Mouse (Mus musculus): ENCODE results near the gene Acsl6. TPM values are rescaled to one million over a fixed set of nuclear protein-coding genes. Genes with fewer than 3 reads are reported as not detected.
"Not testable (repeated sequence)": the region's sequence is repeated elsewhere in the genome, so short reads cannot be mapped to it uniquely, and the experiment has no call there.

The Acsl6 gene
- polyA plus RNA-seq, 1 experiment from 2014 or later, result 1.1 TPM

DNA sequence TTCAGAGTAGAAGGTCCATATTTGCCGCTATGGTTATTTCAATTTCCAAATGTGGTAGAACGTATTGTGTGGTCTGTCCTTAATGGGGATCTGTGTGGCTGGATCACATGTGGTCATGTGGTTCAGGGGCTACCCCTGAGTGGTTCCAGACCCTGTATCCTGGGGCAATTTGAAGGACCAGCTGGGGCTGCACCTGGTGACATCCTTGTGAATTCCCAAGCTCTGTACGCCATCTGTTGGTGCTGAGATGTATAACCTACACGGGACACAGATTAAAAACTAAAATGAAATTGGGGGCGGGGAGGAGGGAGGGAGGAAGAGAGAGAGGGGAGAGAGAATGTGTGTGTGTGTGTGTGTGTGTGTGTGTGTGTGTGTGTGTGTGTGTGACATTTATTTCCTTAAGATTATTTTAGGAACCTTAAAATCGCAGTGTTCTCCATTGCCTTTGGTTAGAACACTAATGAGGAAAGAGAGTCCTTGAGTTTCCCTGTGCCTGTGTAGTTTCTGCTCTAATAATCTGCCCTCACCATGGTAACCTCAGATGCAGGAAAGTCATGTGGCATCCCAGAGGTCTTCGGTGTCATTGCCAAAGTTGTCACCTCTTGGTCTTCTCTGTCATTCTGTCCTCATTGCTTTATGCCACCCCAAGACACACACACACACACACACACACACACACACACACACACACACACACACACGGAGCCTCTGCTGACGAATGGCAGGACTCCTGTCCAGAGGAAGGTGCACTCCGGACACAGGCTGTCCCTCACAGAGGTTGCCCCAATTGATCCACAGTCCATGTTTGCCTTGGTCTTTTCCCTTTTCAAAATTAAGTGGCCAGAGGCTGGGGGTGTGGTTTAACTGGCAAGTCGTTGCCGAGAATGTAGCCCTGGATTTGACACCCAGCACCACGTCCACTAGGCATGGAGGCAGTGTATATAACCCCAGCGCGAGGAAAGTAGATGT lies 51.3 kb downstream of the Acsl6 start:
- Histone ChIP-seq H3K4me3 (no peak overlapping the region), H3K36me3 (no peaks in the 10 kb centered on the region), H3K4me1 (peaks cover 4% of the 10 kb centered on the region; the same call in 1 of the 2 replicates), H3K27ac (no peak overlapping the region), H3K9me3 (no peaks in the 10 kb centered on the region), H3K27me3 (ENCODE audit: insufficient read depth, poor library complexity, severe bottlenecking) (no peaks in the 10 kb centered on the region)
- WGBS, result 47% methylated on average over 15 of the region's 15 CpGs
- no peak for DNase-seq (ENCODE audit: low spot score)

DNA sequence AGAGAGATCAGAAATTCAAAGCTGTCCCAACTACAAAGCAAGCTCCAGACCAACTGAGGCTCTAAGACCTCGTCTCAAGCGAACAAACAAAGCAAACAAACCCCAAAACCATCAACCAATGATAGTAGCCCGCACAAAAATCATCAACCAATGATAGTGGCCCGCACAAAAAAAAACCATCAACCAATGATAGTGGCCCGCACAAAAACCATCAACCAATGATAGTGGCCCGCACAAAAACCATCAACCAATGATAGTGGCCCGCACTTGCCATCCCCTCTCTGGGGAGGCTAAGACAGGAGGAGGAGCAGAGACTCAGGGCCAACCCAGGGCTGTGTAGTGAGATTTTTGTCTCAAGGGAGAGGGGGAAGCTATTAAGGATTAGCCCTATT lies 52.0 kb downstream of the Acsl6 start:
- H3K4me1 ChIP-seq, result peaks cover 4% of the 10 kb centered on the region; the same call in 1 of the 2 replicates
- no peak overlapping the region for H3K27ac ChIP-seq
- H3K9me3 ChIP-seq, result no peaks in the 10 kb centered on the region
- no peaks in the 10 kb centered on the region for H3K27me3 ChIP-seq (ENCODE audit: insufficient read depth, poor library complexity, severe bottlenecking)
- 55% methylated on average over 7 of the region's 7 CpGs for WGBS
- H3K4me3 ChIP-seq, result no peak overlapping the region
- DNase-seq (ENCODE audit: low spot score), result no peak
- no peaks in the 10 kb centered on the region for H3K36me3 ChIP-seq

DNA sequence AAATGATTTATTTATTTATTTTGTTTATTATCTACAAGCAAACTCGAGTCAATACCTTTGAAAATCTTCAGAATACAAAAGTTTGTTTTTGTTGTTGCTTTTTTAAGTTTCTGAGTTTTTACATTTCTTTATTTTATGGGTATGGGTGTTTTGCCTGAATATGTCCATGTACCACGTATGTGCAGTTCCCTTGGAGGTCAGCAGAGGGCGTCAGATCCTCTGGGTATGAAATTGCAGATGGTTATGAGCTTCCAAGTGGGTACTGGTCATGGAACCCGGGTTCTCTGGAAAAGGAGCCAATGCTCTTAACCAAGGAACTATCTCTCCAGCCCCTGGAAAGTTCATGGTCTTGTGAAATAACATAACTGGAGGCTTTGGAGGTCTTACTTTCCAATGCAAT lies 53.1 kb downstream of the Acsl6 start:
- 49% methylated on average over 4 of the region's 4 CpGs for WGBS
- Histone ChIP-seq H3K4me3 (no peak overlapping the region), H3K27ac (no peak overlapping the region), H3K36me3 (no peaks in the 10 kb centered on the region), H3K27me3 (ENCODE audit: insufficient read depth, poor library complexity, severe bottlenecking) (no peaks in the 10 kb centered on the region), H3K9me3 (no peaks in the 10 kb centered on the region), H3K4me1 (peaks cover 4% of the 10 kb centered on the region; the same call in 1 of the 2 replicates)
- no peak for DNase-seq (ENCODE audit: low spot score)

DNA sequence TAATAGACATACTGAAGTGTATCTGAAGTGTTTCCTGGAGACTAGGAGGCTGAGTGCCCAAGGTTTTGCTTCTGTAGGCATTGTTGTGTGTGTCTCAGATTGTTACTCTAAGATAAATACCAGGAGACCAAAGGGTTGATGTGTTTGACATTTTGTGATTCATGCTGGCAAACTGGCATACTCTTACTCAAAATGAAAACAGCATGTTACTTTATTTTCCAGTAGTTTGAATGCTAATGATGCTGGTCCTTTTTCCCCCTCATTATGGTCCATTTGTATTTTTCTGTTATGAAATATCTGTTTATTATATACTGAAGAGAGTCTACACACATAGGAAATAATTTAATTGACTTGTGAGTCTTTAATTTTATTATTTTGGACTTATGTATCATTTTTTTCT lies 69.0 kb downstream of the Acsl6 start:
- DNase-seq (ENCODE audit: low spot score), result no peak
- no peaks in the 10 kb centered on the region for H3K4me1 ChIP-seq
- H3K9me3 ChIP-seq, result no peaks in the 10 kb centered on the region
- no peaks in the 10 kb centered on the region for H3K27me3 ChIP-seq (ENCODE audit: insufficient read depth, poor library complexity, severe bottlenecking)
- no peak overlapping the region for H3K27ac ChIP-seq
- no peak overlapping the region for H3K4me3 ChIP-seq
- no peaks in the 10 kb centered on the region for H3K36me3 ChIP-seq

DNA sequence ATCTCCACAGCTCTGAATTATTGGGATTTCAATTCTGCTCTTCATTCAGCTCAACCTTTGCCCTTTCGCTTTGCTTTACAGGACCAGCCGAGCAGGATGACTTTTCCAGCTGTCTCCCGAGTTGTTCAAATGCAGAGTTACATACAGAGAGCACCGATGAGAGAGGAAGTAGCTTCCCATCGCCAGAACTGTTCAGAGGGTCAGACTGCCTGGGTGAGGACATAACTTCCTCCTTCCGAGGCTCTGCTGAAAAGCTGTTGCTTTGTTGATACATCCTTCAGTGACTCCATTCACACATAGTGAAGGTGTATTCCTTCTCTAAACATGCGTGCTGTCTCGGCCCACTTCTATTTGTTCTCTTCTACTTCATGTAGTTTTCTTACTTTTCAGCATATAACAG lies 86.8 kb downstream of the Acsl6 start:
- Histone ChIP-seq H3K27me3 (ENCODE audit: insufficient read depth, poor library complexity, severe bottlenecking) (no peaks in the 10 kb centered on the region), H3K4me1 (no peaks in the 10 kb centered on the region), H3K4me3 (no peak overlapping the region), H3K36me3 (no peaks in the 10 kb centered on the region), H3K9me3 (no peaks in the 10 kb centered on the region), H3K27ac (no peak overlapping the region)
- DNase-seq (ENCODE audit: low spot score), result no peak
- WGBS, result 72% methylated on average over 8 of the region's 8 CpGs

DNA sequence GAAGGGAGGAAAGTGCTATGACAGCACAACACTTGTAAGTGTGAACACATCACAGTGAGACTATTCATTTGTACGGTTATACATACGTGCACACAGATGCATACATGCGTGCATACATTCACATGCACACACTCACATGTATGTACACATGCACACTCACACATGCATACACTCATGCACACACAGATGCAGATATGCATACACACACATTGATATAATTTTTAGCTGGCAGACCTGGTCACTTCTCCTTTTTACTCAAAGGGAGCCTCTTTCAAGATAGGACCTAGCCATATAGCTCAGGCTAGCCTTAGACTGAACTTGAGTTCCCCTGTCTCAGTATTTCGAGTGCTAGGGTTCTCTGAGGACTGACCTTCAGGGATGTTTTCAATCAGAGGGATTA lies 87.7 kb downstream of the Acsl6 start:
- WGBS, result 84% methylated on average over 4 of the region's 4 CpGs
- no peak for DNase-seq (ENCODE audit: low spot score)
- H3K9me3 ChIP-seq, result no peaks in the 10 kb centered on the region
- no peaks in the 10 kb centered on the region for H3K4me1 ChIP-seq
- H3K27me3 ChIP-seq (ENCODE audit: insufficient read depth, poor library complexity, severe bottlenecking), result no peaks in the 10 kb centered on the region
- H3K27ac ChIP-seq, result no peak overlapping the region
- no peaks in the 10 kb centered on the region for H3K36me3 ChIP-seq
- H3K4me3 ChIP-seq, result no peak overlapping the region

DNA sequence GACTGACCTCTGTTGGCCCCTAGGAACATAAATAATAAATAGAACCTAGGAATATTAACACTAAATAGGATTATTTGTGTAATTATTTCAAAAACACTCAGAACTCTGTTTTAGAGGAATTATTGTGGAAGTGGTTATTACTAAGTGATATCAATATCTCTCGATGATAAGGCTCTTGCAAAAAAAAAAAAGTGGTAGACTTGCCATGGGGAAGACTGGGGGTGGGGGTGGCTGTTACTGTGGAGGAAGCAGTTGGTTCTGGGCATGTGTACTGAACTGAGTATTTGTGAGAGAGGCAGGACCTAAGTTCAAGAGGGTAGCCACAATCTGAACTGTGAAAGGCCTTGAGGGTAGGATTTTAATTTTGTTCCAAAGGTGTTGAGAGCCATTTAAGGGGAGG lies 93.1 kb downstream of the Acsl6 start:
- DNase-seq (ENCODE audit: low spot score), result no peak
- no peaks in the 10 kb centered on the region for H3K27me3 ChIP-seq (ENCODE audit: insufficient read depth, poor library complexity, severe bottlenecking)
- no peaks in the 10 kb centered on the region for H3K4me1 ChIP-seq
- no peaks in the 10 kb centered on the region for H3K9me3 ChIP-seq
- H3K36me3 ChIP-seq, result no peaks in the 10 kb centered on the region
- 72% methylated on average over 1 of the region's 1 CpGs for WGBS
- H3K4me3 ChIP-seq, result no peak overlapping the region
- H3K27ac ChIP-seq, result no peak overlapping the region

DNA sequence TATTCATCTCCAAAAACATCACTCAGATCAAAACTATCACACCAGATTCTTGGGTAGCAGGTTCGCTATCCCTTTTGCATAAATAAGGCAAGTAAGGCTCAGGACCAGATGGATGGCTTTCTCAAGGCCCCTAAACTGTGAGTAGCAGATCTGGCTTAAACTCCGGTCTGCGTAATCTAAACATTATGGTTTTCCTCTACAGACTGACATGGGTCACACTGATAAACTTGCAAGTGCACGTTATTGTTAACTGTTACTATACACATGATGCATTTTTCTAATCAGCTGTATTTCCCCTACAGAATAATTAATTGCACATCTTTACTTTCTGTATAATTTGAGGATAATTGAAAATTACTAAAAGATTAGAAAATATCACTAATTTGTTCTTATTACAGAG lies 94.5 kb downstream of the Acsl6 start:
- Histone ChIP-seq H3K36me3 (no peaks in the 10 kb centered on the region), H3K4me1 (no peaks in the 10 kb centered on the region), H3K9me3 (no peaks in the 10 kb centered on the region), H3K4me3 (no peak overlapping the region), H3K27me3 (ENCODE audit: insufficient read depth, poor library complexity, severe bottlenecking) (no peaks in the 10 kb centered on the region), H3K27ac (no peak overlapping the region)
- DNase-seq (ENCODE audit: low spot score), result no peak
- WGBS, result 69% methylated on average over 4 of the region's 4 CpGs

DNA sequence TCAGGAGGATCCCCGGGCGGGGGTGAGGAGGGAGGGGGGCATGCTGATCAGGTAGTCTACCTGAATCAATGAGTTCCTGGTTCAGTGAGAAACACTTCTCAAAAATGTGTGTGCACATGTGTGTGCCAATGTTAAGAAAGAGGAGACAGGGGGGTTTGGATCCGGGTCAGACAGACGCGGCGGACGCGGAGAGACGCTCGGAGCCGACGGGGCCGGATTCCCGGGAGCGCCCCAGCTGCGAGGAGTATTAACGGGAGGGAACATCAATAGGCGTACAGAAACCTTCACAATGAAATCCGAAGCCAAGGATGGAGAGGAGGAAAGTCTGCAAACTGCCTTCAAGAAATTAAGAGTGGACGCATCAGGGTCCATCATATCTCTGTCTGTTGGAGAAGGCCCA lies 97.2 kb downstream of the Acsl6 start:
- not testable (repeated sequence) for H3K4me1 ChIP-seq; DNase-seq (ENCODE audit: low spot score); H3K36me3 ChIP-seq; H3K27me3 ChIP-seq (ENCODE audit: insufficient read depth, poor library complexity, severe bottlenecking); H3K4me3 ChIP-seq; H3K27ac ChIP-seq; H3K9me3 ChIP-seq
- 90% methylated on average over 20 of the region's 20 CpGs for WGBS

DNA sequence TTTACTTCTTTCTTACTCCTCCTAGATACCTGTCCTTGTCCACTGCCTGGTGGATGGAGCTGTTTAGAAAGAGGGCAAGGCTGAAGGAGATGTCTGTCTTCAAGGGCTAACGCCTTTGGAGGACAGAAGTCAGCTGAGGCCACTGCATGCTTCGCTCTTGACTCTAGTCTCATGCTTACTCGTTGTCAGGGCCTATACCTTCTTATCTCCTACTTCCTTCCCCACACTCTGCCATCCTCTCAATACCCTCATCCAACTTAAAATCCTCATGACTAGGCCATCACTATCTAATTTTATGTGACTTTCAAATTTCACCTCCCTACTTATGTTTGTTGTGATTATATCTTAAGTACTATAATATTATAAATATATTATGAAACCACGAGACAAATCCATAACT lies 101.3 kb downstream of the Acsl6 start:
- no peaks in the 10 kb centered on the region for H3K9me3 ChIP-seq
- H3K4me1 ChIP-seq, result no peaks in the 10 kb centered on the region
- no peaks in the 10 kb centered on the region for H3K27me3 ChIP-seq (ENCODE audit: insufficient read depth, poor library complexity, severe bottlenecking)
- DNase-seq (ENCODE audit: low spot score), result no peak
- no peak overlapping the region for H3K27ac ChIP-seq
- H3K4me3 ChIP-seq, result no peak overlapping the region
- H3K36me3 ChIP-seq, result no peaks in the 10 kb centered on the region
- WGBS, result 73% methylated on average over 4 of the region's 4 CpGs

DNA sequence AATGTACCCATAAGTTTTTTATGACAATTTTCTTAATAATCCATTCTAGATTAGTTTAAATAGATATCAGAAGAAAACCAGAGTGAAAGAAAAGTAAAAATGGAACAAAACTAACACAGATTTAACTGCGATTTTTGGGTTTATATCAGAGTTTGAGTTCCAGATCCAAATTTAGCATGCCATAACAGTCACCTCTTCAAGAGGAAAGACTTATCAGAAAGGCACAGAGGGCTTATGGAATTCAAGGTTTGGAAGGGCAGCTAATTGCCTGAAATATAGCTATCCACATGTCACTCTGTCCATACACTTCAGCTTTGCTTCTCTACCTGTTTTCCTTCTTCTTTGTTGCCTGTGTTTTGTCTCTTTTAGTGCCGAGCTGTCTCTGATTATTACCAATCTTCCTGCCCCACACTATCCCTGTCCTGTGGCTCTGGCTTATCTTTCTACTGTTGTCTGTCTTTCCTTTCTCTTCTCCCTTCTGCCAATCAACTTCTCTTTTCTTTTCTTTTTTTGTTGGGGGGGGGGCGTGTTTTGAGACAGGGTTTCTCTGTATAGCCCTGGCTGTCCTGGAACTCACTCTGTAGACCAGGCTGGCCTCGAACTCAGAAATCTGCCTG lies 103.4 kb downstream of the Acsl6 start:
- WGBS, result 70% methylated on average over 4 of the region's 4 CpGs
- H3K27ac ChIP-seq, result no peak overlapping the region
- DNase-seq (ENCODE audit: low spot score), result no peak
- H3K4me1 ChIP-seq, result no peaks in the 10 kb centered on the region
- no peaks in the 10 kb centered on the region for H3K27me3 ChIP-seq (ENCODE audit: insufficient read depth, poor library complexity, severe bottlenecking)
- no peaks in the 10 kb centered on the region for H3K9me3 ChIP-seq
- H3K4me3 ChIP-seq, result no peak overlapping the region
- H3K36me3 ChIP-seq, result no peaks in the 10 kb centered on the region

DNA sequence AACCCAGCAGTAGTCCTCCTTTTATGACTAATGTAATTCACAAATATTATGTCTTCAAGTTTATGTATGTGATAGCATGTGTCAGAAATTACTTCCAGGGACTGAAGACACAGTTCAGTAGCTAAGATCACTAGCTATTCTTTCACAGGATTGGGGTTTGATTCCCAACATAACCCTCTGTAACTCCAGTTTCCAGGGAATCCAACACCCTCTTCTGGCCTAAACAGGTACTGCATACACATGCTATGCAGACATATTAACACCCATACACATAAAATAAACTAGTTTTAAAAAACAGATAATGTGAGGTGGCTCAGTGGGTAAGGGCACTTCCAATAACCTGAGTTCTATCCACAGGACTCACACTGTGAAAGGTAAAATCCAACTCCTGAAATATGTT lies 107.0 kb downstream of the Acsl6 start:
- Histone ChIP-seq H3K36me3 (no peaks in the 10 kb centered on the region), H3K4me1 (peaks cover 4% of the 10 kb centered on the region; the same call in 1 of the 2 replicates), H3K9me3 (no peaks in the 10 kb centered on the region), H3K27ac (no peak overlapping the region), H3K4me3 (no peak overlapping the region), H3K27me3 (ENCODE audit: insufficient read depth, poor library complexity, severe bottlenecking) (no peaks in the 10 kb centered on the region)
- DNase-seq (ENCODE audit: low spot score), result no peak

DNA sequence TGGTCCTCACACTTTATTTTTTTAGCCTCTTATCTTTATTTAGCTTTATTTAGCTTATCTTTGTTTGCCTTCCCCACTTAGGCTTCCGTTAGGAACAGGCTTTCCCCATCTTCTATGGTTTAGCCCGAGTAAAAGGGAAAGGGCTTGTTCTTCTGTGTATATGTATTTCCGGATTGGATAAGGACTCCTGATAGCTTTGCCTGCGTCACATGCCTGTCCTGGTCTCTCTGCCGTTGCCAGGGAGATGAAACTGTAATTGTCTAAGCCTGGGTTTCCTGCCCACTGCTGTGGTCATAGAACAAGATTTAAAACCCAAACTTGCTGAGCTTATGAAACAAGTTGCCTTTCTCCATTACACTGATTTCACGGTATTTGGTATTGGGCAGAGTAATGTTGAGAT lies 109.4 kb downstream of the Acsl6 start:
- WGBS, result 17% methylated on average over 6 of the region's 6 CpGs

More for the DNA sequence above, 109.4 kb downstream of the Acsl6 start:
- Histone ChIP-seq H3K27ac (no peak overlapping the region), H3K36me3 (no peaks in the 10 kb centered on the region), H3K4me3 (no peak overlapping the region), H3K4me1 (peaks cover 4% of the 10 kb centered on the region; the same call in 1 of the 2 replicates), H3K9me3 (no peaks in the 10 kb centered on the region), H3K27me3 (ENCODE audit: insufficient read depth, poor library complexity, severe bottlenecking) (no peaks in the 10 kb centered on the region)
- DNase-seq (ENCODE audit: low spot score), result peak; percentile 83

Measured in heart, embryonic 10.5 days (tissue).